ENCODE assay signal across 9 mouse cellular contexts in the genomic region with DNA sequence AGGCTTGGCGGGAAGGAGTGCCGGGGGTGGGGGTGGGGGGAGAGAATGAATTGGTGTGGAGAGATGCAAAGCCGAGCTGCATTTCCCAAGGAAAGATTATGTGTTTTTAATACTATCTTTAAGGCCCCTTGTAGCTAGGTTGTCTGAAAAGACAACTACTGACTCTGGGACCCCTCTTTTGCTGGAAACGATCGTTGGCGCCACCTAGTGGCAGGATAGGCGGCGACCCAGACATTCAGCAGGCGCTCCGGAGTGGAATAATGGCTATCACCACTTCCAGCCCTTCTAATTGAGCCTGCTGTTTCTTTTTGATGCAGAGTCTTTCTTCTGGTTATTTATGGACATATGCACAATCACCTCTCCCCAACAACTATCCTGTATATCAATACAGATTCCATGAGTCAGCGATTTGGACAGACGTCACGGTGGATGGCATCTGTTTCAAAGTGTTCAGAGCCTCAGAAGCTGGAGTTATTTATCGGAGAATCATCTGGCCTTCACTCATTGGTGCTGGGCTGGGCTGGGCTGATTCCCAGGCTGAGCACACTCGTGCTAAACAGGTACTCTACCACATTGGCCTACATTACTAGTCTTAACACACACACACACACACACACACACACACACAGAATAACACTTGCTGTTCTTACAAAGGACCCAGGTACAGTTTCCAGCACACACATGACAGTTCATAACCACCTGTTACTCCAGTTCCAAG. TPM values are rescaled to one million over a fixed set of nuclear protein-coding genes. Genes with fewer than 3 reads are reported as not detected.
DNase-seq lines count a peak whose midpoint lies in the region; ATAC-seq and TF ChIP-seq lines count a peak whose summit lies in the region.
"Had no signal": no experiment of that assay in that cellular context is flagged by ENCODE, and none has a peak within 500 bp of the region (broad histone marks: within the 10 kb centered on the region; RNA-seq: fewer than 3 reads in every experiment).

No protein-coding gene starts in this region.

- DNase-seq in MEL (ENCODE audit: low read depth, low spot score): peak; percentile 76
- peak; percentile 17 for DNase-seq in c-Kit-positive CD71-positive TER-119-negative erythroid progenitor cells, embryonic 14.5 days (ENCODE audit: low read depth)
- DNase-seq in forebrain, postnatal 0 days: peak; percentile 81
- DNase-seq in layer of hippocampus, postnatal 36 days: peak; percentile 75 to 76
- peak; percentile 70 for DNase-seq in right cerebral cortex, postnatal 25 days
- DNase-seq in urinary bladder, postnatal 4 days (ENCODE audit: low spot score in 2 of 2): peak; percentile 56 to 82

- H3K27ac ChIP-seq in MEL (ENCODE audit: control insufficient read depth, low read depth, low read length): no peak overlapping the region
- H3K27ac ChIP-seq in forebrain, postnatal 0 days (ENCODE audit: low read depth, low read length): no peak overlapping the region
- H3K27ac ChIP-seq in hindbrain, embryonic 12.5 days: no peak overlapping the region
- H3K27ac ChIP-seq: liver, embryonic 15.5 days had no signal

- 16% methylated on average over 15 of the region's 15 CpGs for WGBS in forebrain, postnatal 0 days
- 23% methylated on average over 15 of the region's 15 CpGs for WGBS in hindbrain, embryonic 12.5 days

- no peak overlapping the region for H3K9ac ChIP-seq in MEL (ENCODE audit: control insufficient read depth, low read depth, low read length, poor library complexity, severe bottlenecking)
- H3K9ac ChIP-seq in forebrain, postnatal 0 days: no peak overlapping the region
- no peak overlapping the region for H3K9ac ChIP-seq in hindbrain, embryonic 12.5 days
- H3K9ac ChIP-seq: liver, embryonic 15.5 days had no signal

- TF ChIP-seq CTCF in MEL (IDR thresholded peaks at IDR 0.05 in 2 of 3, conservative IDR thresholded peaks at IDR 0.05 in 1 of 3; ENCODE audit: control insufficient read depth in 1 of 3, insufficient read depth in 1 of 3, low read depth in 2 of 3, low read length in 3 of 3, poor library complexity in 1 of 3, severe bottlenecking in 1 of 3): peak; percentile 70 to 94 (median 88)
- TF ChIP-seq CTCF in forebrain, postnatal 0 days (IDR thresholded peaks at IDR 0.05; ENCODE audit: low read depth): peak; percentile 90

- H3K36me3 ChIP-seq in MEL (ENCODE audit: control insufficient read depth in 1 of 2, insufficient read depth in 2 of 2, low read length in 2 of 2): peaks cover 0 to 7% of the 10 kb centered on the region in 2 experiments; a peak in 2 of 4 replicates
- no peaks in the 10 kb centered on the region for H3K36me3 ChIP-seq in forebrain, postnatal 0 days (ENCODE audit: insufficient read depth)
- H3K36me3 ChIP-seq in hindbrain, embryonic 12.5 days: no peaks in the 10 kb centered on the region
- H3K36me3 ChIP-seq: liver, embryonic 15.5 days had no signal

- TF ChIP-seq POLR2A in MEL (IDR thresholded peaks at IDR 0.05; ENCODE audit: control insufficient read depth in 1 of 2, insufficient read depth in 1 of 2, low read depth in 1 of 2, low read length in 2 of 2, poor library complexity in 1 of 2): no peak

- ATAC-seq in forebrain, postnatal 0 days: peak; percentile 82
- ATAC-seq in hindbrain, embryonic 12.5 days (ENCODE audit: low FRiP score): peak; percentile 58; the same call in 1 of the 2 replicates
- ATAC-seq in megakaryocyte progenitor cell, adult 5-6 weeks (replicated peaks; ENCODE audit: poor library complexity): peak; percentile 78

- H3K4me2 ChIP-seq in forebrain, postnatal 0 days (ENCODE audit: low read depth): no peak overlapping the region
- H3K4me2 ChIP-seq in hindbrain, embryonic 12.5 days (replicated peaks): no peak overlapping the region
- H3K4me2 ChIP-seq: liver, embryonic 15.5 days had no signal

- TF ChIP-seq RAD21 in MEL (IDR thresholded peaks at IDR 0.05; ENCODE audit: low read depth, low read length): peak; percentile 86

- H3K27me3 ChIP-seq in MEL (ENCODE audit: control insufficient read depth in 1 of 2, insufficient read depth in 2 of 2, low read length in 2 of 2): no peaks in the 10 kb centered on the region
- H3K27me3 ChIP-seq in forebrain, postnatal 0 days (ENCODE audit: insufficient read depth, low read length): no peaks in the 10 kb centered on the region
- H3K27me3 ChIP-seq in hindbrain, embryonic 12.5 days: peaks cover 6% of the 10 kb centered on the region; the same call in 1 of the 2 replicates
- H3K27me3 ChIP-seq: liver, embryonic 15.5 days had no signal

- H3K79me2 ChIP-seq in MEL (ENCODE audit: control insufficient read depth, insufficient read depth, low read length, poor library complexity): no peaks in the 10 kb centered on the region

- no peaks in the 10 kb centered on the region for H3K9me3 ChIP-seq in MEL (replicated peaks; ENCODE audit: insufficient read depth, low read length)
- no peaks in the 10 kb centered on the region for H3K9me3 ChIP-seq in forebrain, postnatal 0 days (ENCODE audit: low read length)
- no peaks in the 10 kb centered on the region for H3K9me3 ChIP-seq in hindbrain, embryonic 12.5 days (replicated peaks)
- H3K9me3 ChIP-seq: liver, embryonic 15.5 days had no signal

- no peak for TF ChIP-seq EP300 in MEL (IDR thresholded peaks at IDR 0.05; ENCODE audit: low read depth in 1 of 2, low read length in 2 of 2)

- H3K4me1 ChIP-seq in MEL (ENCODE audit: control insufficient read depth in 1 of 2, insufficient read depth in 2 of 2, low read length in 2 of 2): peaks cover 0 to 9% of the 10 kb centered on the region in 2 experiments; a peak in 2 of 4 replicates
- H3K4me1 ChIP-seq in forebrain, postnatal 0 days (ENCODE audit: insufficient read depth): no peaks in the 10 kb centered on the region
- no peaks in the 10 kb centered on the region for H3K4me1 ChIP-seq in hindbrain, embryonic 12.5 days
- H3K4me1 ChIP-seq: liver, embryonic 15.5 days had no signal

- peak overlapping the region; percentile 2 to 14; a peak in 2 of 4 replicates for H3K4me3 ChIP-seq in MEL (ENCODE audit: control insufficient read depth in 1 of 2, insufficient read depth in 1 of 2, low read depth in 2 of 2, low read length in 2 of 2)
- no peak overlapping the region for H3K4me3 ChIP-seq in forebrain, postnatal 0 days (ENCODE audit: low read depth, low read length)
- no peak overlapping the region for H3K4me3 ChIP-seq in hindbrain, embryonic 12.5 days
- H3K4me3 ChIP-seq: liver, embryonic 15.5 days had no signal

TF ChIP-seq in MEL, 35 proteins besides CTCF, POLR2A, EP300 and RAD21 (continues in another document):
- TF ChIP-seq ETS1 (IDR thresholded peaks at IDR 0.05; ENCODE audit: low read depth, low read length): no peak
- no peak for TF ChIP-seq HCFC1 (IDR thresholded peaks at IDR 0.05; ENCODE audit: low read depth, low read length)
- TF ChIP-seq MAFK (IDR thresholded peaks at IDR 0.05; ENCODE audit: borderline replicate concordance, low read depth, low read length): peak; percentile 69
- TF ChIP-seq JUND (IDR thresholded peaks at IDR 0.05; ENCODE audit: low read depth, low read length): no peak
- no peak for TF ChIP-seq TAL1 (IDR thresholded peaks at IDR 0.05; ENCODE audit: low read length)
- no peak for TF ChIP-seq MYB (IDR thresholded peaks at IDR 0.05; ENCODE audit: low read depth, low read length)
- 0 out of 2 replicates have a peak, but pooled peaks have one; percentile 32 for TF ChIP-seq MYC (IDR thresholded peaks at IDR 0.05; ENCODE audit: low read depth, low read length)
- no peak for TF ChIP-seq USF1 (IDR thresholded peaks at IDR 0.05; ENCODE audit: low read depth, low read length)
- TF ChIP-seq NELFE (IDR thresholded peaks at IDR 0.05; ENCODE audit: low read depth, low read length): no peak
- no peak for TF ChIP-seq ZNF384 (IDR thresholded peaks at IDR 0.05; ENCODE audit: low read depth, low read length)
- no peak for TF ChIP-seq UBTF (IDR thresholded peaks at IDR 0.05; ENCODE audit: borderline replicate concordance, insufficient read depth, low read depth, low read length)
- TF ChIP-seq ELF1 (IDR thresholded peaks at IDR 0.05; ENCODE audit: low read depth, low read length): no peak
- TF ChIP-seq USF2 (IDR thresholded peaks at IDR 0.05; ENCODE audit: borderline replicate concordance in 1 of 2, insufficient read depth in 1 of 2, low read depth in 1 of 2, low read length in 2 of 2): no peak

RNA-seq across cellular contexts. Expression of a gene that starts 24.9 kb away (rescaled TPM):
- total RNA-seq in MEL (2012; rRNA removed): not detected in 2 replicates
- polyA plus RNA-seq in MEL (2012; ENCODE audit: insufficient read depth in 1 of 2, insufficient read length in 2 of 2, low read depth in 1 of 2, low replicate concordance in 2 of 2, missing spikeins in 1 of 2): under 1 TPM in 1 of 2 experiments, not detected in 1; 0.08 TPM
- total RNA-seq in forebrain, postnatal 0 days (2014; rRNA removed): 0.15 and 0.38 TPM in 2 replicates
- polyA plus RNA-seq in forebrain, postnatal 0 days (2015; fragmentation: Nextera tagmentation; extraction: Ambion mirVana): 0.35 and 0.43 TPM in 2 replicates
- 0.27 and 1.4 TPM in 2 replicates for polyA plus RNA-seq in hindbrain, embryonic 12.5 days (2016; fragmentation: Nextera tagmentation; extraction: Ambion mirVana)
- total RNA-seq in layer of hippocampus, postnatal 36 days (2021): 1 to 10 TPM; 1.5 to 1.6 TPM
- total RNA-seq in megakaryocyte progenitor cell, adult 5-6 weeks (2015): not detected in 2 replicates
- not detected in 2 replicates for total RNA-seq in megakaryocyte progenitor cell, adult 5-6 weeks (2017)

RNA-seq across cellular contexts. Expression of a gene that starts 53.5 kb away (rescaled TPM):
- 1.7 and 1.9 TPM in 2 replicates for total RNA-seq in MEL (2012; rRNA removed)
- 1 to 10 TPM in 1 of 2 experiments, not detected in 1; 1.1 TPM for polyA plus RNA-seq in MEL (2012; ENCODE audit: insufficient read depth in 1 of 2, insufficient read length in 2 of 2, low read depth in 1 of 2, low replicate concordance in 2 of 2, missing spikeins in 1 of 2)
- 0.10 TPM in 1 of 2 replicates, not detected in the other for total RNA-seq in forebrain, postnatal 0 days (2014; rRNA removed)
- 0.10 TPM in 1 of 2 replicates, not detected in the other for polyA plus RNA-seq in forebrain, postnatal 0 days (2015; fragmentation: Nextera tagmentation; extraction: Ambion mirVana)
- not detected in 2 replicates for polyA plus RNA-seq in hindbrain, embryonic 12.5 days (2016; fragmentation: Nextera tagmentation; extraction: Ambion mirVana)
- total RNA-seq in layer of hippocampus, postnatal 36 days (2021): not detected
- total RNA-seq in megakaryocyte progenitor cell, adult 5-6 weeks (2015): 0.47 and 1.5 TPM in 2 replicates
- total RNA-seq in megakaryocyte progenitor cell, adult 5-6 weeks (2017): 0.12 and 0.91 TPM in 2 replicates

RNA-seq across cellular contexts. Expression of a gene that starts 58.4 kb away (rescaled TPM):
- total RNA-seq in MEL (2012; rRNA removed): 4.6 and 5.6 TPM in 2 replicates
- polyA plus RNA-seq in MEL (2012; ENCODE audit: insufficient read depth in 1 of 2, insufficient read length in 2 of 2, low read depth in 1 of 2, low replicate concordance in 2 of 2, missing spikeins in 1 of 2): 1 to 10 TPM in 1 of 2 experiments, not detected in 1; 9.2 TPM
- 41.5 and 42.2 TPM in 2 replicates for total RNA-seq in forebrain, postnatal 0 days (2014; rRNA removed)
- 16.5 and 17.8 TPM in 2 replicates for polyA plus RNA-seq in forebrain, postnatal 0 days (2015; fragmentation: Nextera tagmentation; extraction: Ambion mirVana)
- 7.9 and 8.6 TPM in 2 replicates for polyA plus RNA-seq in hindbrain, embryonic 12.5 days (2016; fragmentation: Nextera tagmentation; extraction: Ambion mirVana)
- total RNA-seq in layer of hippocampus, postnatal 36 days (2021): 100 to 1,000 TPM; 406 to 411 TPM
- total RNA-seq in megakaryocyte progenitor cell, adult 5-6 weeks (2015): not detected in 2 replicates
- not detected in 2 replicates for total RNA-seq in megakaryocyte progenitor cell, adult 5-6 weeks (2017)
- polyA plus RNA-seq: liver, embryonic 15.5 days had no signal

Comparison
In these comparisons a context has a peak if more than half of its experiments do, and no peak if none do; other contexts are left out.
1. DNase-seq: peak in every context shown above with its lines; median percentile 81 in forebrain, postnatal 0 days; 76 in MEL; 76 in layer of hippocampus, postnatal 36 days; 70 in right cerebral cortex, postnatal 25 days; 69 in urinary bladder, postnatal 4 days; 17 in c-Kit-positive CD71-positive TER-119-negative erythroid progenitor cells, embryonic 14.5 days.
2. H3K4me3 ChIP-seq: peak in MEL (2 of 2); none in forebrain, postnatal 0 days (single experiment) and hindbrain, embryonic 12.5 days (single experiment).
3. Peak in every context shown above with its lines, with median percentiles within 50 percentile points of each other: ATAC-seq.